Mouse (Mus musculus): ENCODE results near the gene Slc41a2.

Slc41a2 gene

GRCm38 (mm10) chr10:83185121-83185520 is 152.6 kb downstream of the Slc41a2 start:
- no peak for DNase-seq (ENCODE audit: low spot score in 2 of 2)

- no peak for DNase-seq (ENCODE audit: low spot score in 2 of 2)
Measured at GRCm38 (mm10) chr10:83184480-83185069, 153.1 kb downstream of the Slc41a2 start.

- no peak for DNase-seq (ENCODE audit: low spot score in 2 of 2)
Measured at GRCm38 (mm10) chr10:83183634-83184479, 153.8 kb downstream of the Slc41a2 start.

GRCm38 (mm10) chr10:83182573-83182960 is 155.1 kb downstream of the Slc41a2 start:
- peak; percentile 72 to 91 for DNase-seq (ENCODE audit: low spot score in 2 of 2)

- DNase-seq (ENCODE audit: low spot score in 2 of 2) = no peak
Measured at GRCm38 (mm10) chr10:83181831-83182572, 155.7 kb downstream of the Slc41a2 start.
